Mouse (Mus musculus) left cerebral cortex, postnatal 10 days (tissue): ENCODE measurements around the gene Ccdc57. TPM values are rescaled to one million over a fixed set of nuclear protein-coding genes. Genes with fewer than 3 reads are reported as not detected.
"Not testable (repeated sequence)": the region's sequence is repeated elsewhere in the genome, so short reads cannot be mapped to it uniquely, and the experiment has no call there.

Source experiments
- DNase-seq, 2 experiments: peaks; one replicate each; pipeline ENCODE4 v3.0.0; 2021 to 2022; ENCODE audit warnings: low spot score in 2 of 2, mixed read lengths in 1 of 2; ENCODE audit errors: extremely low spot score in 1 of 2
- intact Hi-C: fragments of 180-260 bp; cut with DNase I; formaldehyde crosslinking; loops from one replicate; pipeline ENCODE4 v1.15.1; 2025
- total RNA-seq, 2 experiments: library from RNA; stranded (reverse); gene quantifications; 2 replicates each; pipeline ENCODE4 v1.2.3; 2021

The Ccdc57 gene
- total RNA-seq, 2 experiments from 2014 or later: 8.1 to 8.4 TPM

DNA sequence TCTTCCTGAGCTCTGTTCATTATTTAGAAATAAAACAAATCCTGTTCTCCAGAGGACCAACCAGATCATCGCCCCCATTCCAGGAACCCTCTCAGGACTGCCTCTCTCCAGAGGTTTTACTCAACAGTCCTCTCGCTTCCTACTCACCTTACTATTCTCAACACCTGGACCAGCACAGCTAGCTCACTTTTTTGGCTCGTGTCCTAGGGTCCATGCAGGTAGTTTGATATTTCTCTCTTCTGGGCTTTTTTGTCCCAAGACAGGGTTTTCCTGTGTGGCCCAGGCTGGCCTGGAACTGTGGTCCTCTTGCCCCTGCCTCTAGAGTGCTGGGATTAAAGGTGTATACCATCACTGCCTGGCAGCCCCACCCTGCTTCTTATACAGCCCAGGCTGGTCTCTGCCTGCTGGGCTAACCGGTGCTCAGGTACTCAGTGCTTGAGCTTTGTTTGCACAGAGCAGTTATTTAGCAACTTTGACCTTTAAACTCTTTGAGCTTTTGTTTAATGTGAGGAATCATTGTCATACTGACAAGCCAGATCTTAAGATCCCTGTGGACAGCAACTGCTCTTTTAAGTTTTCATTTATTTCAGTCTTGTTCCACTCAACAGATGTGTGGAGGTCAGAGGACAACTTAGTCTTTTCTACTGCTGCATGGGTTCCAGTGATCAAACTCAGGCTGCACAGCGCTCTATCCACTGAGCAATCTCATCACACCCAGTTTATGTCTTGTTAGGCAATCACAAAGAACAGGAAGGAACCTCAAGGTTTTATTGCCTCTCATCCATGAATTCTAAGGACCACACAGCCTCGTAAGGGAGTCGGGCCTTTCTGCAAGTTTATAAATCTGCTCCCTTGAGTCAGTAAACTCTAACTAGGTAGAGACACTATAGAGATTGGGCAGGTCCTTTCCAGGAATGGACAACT lies 127.0 kb downstream of the Ccdc57 start:
- intact Hi-C loops: no loop called here
- no peak for DNase-seq

DNA sequence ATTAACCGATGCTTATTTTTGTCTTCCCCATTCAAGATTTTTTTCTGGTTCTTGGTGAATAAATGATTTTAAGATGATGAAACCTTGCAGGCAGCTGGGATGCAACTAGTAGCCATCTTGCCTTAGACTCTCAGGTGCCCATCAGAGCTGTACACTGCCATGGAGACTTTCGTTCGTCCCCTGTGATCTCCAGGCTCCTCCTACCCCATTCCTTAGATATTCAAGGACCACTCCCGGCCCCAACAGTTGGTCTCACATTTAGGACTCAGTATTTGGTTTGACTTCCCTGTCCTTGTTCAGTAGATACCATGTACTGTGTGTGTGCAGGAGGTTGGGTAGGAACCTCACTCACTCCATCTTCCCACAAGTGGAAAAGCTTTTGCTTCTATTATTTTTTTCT lies 127.9 kb downstream of the Ccdc57 start:
- DNase-seq: no peak
- intact Hi-C loops: no loop called here

DNA sequence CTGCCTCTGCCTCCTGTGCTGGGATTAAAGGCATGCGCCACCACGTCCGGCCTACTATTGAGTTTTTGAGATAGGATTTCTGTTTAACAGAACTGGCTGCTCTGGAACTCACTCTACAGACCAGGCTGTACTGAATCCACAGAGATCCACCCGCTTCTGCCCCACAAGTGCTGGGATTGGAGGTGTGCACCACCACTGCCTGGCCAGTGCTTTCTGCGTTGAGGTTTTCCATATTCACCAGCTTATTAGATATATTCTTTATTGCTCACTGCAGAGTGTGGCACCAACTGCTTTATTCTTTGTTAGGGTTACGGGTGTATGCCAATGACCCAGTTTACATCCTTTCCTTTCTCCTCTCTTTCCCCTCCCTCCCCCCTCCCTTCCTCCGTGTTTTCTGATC lies 128.4 kb downstream of the Ccdc57 start:
- intact Hi-C loops: no loop called here

DNA sequence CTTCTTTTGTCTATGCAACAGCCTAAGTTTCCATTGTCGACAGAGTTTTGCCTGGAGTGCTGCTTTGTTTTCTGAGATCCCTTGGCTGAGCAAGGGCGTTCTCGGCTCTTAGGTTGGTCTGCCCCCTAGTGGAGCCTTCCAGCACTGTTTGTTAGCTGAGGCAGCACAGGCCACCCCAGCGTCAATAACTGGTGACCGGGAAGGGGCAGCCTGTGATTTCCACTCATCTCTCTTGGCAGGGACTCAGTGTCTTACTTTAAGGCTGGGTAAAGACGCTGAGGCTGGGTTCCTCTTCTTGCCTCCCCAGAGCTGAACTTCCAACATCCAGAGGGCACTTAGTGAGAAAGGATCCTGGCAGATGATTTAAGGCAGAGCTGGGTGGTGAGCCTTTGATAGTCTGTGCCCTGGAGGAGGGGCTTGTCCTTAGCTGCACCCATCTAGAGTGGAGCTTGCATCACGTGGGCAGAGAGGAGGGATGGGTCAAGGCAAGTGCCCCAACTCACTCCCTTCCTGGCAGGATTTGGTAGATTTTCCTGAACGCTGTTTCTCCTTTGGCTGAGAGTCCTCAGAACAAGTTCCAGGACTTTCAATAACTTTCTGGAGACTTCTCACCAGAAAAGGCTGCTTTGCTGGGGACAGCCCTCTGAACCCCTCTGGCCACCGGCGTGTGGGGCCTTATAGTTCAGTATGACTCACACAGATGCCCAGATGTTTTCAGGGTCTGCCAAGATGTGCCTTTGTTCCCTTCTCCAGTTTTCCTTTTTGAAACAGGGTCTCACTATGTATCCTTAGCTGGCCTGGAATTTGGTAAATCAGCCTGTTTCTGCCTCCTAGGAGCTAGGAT lies 132.4 kb downstream of the Ccdc57 start:
- intact Hi-C loops: no loop called here
- DNase-seq: peak; percentile 78 to 89

More for the DNA sequence above, 128.4 kb downstream of the Ccdc57 start:
- no peak for DNase-seq

- no peak for DNase-seq
- intact Hi-C loops: no loop called here
Observed at GRCm38 (mm10) chr11:120799316-120799890, 133.3 kb downstream of the Ccdc57 start.

- DNase-seq: no peak
- intact Hi-C loops: no loop called here
Observed at GRCm38 (mm10) chr11:120798244-120798643, 134.4 kb downstream of the Ccdc57 start.

- intact Hi-C loops: no loop called here
- DNase-seq: no peak
Observed at GRCm38 (mm10) chr11:120796614-120796946, 136.1 kb downstream of the Ccdc57 start.

GRCm38 (mm10) chr11:120795756-120796613 lies 136.7 kb downstream of the Ccdc57 start, which contains the start of gene Dus1l:
Gene Dus1l (minus strand): TSS chr11:120796403.
- intact Hi-C loops: no loop called here
- peak; percentile 96 to 97 for DNase-seq

GRCm38 (mm10) chr11:120792652-120793051 lies 140.0 kb downstream of the Ccdc57 start:
- DNase-seq: peak in 1 of 2 experiments; percentile 13
- intact Hi-C loops: no loop called here

- intact Hi-C loops: no loop called here
- DNase-seq: no peak
Observed at GRCm38 (mm10) chr11:120789810-120790209, 142.9 kb downstream of the Ccdc57 start.

DNA sequence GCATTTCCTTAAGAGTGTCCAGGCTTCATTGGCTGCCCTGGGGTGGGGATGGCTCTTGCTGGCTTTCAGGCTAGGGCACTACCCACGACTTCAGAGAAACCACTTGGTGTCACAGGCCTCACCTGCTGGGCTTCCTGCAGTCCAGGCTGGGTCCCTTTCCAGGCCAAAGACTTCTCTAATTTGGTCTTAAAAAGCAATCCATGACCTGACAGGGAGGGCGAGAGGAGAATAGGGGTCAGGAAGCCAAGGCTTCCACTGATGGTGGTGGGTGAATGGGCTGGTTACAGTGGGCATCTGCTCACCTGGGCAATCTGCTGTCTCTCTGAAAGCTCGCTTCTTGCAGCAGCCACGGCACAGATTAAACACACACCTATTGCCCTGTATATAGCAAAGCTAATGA lies 143.3 kb downstream of the Ccdc57 start:
- intact Hi-C loops: no loop called here
- peak in 1 of 2 experiments; percentile 14 for DNase-seq

- intact Hi-C loops: not testable (repeated sequence)
- peak in 1 of 2 experiments; percentile 4 for DNase-seq
Observed at GRCm38 (mm10) chr11:120788460-120788859, 144.2 kb downstream of the Ccdc57 start.

- intact Hi-C loops: no loop called here
- no peak for DNase-seq
Observed at GRCm38 (mm10) chr11:120785145-120785544, 147.5 kb downstream of the Ccdc57 start.

DNA sequence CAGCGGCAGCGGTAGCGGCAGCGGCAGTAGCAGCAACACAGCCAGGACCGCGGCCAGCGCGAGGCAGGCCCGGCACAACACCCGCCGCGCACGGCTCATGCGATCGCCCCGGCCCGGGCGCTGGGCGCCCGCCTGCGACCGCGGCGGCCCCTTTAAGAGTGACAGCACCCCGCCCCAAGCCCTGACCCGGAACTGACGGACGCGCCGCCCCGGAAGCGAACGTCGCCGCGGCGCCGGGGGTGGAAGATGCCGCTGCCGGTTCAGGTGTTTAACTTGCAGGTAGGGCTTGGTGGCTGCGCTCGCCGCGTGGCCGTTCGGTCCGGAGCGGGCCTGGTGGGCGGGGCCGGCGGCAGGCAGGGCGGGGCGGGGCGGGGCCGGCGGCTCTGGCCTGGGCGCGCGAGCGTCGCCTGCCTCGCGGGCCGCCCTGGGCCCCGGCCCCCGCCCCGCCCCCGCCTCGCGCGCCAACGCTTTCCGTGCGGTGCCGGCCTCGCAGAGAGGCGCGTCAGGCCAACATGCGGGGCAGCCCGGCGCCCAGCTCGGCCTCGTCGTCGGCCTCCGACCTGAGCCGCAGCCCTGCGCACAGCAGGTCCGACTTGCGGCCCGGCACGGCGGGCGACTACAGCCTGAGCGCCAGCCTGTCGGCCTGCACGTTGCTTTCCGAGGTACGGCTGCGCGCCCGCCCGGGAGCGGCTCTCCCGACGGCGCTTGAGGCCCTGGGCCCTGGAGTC lies 148.4 kb downstream of the Ccdc57 start, which contains the start of the genes Rfng and Gps1:
Gene Rfng (minus strand): TSS at position 144 of the 728 bp plus-strand sequence.
Gene Gps1 (plus strand): TSS at position 209 of the 728 bp plus-strand sequence.
- intact Hi-C loops: no loop called here
- DNase-seq: peak; percentile 71 to 88

GRCm38 (mm10) chr11:120783426-120784063 lies 149.1 kb downstream of the Ccdc57 start:
- DNase-seq: no peak
- intact Hi-C loops: no loop called here

- DNase-seq, intact Hi-C loops: not testable (repeated sequence)
Observed at GRCm38 (mm10) chr11:120781361-120781760, 151.3 kb downstream of the Ccdc57 start.

GRCm38 (mm10) chr11:120779876-120780275 lies 152.8 kb downstream of the Ccdc57 start:
- DNase-seq: no peak
- intact Hi-C loops: loop anchor here (5.0 kb wide), 1 partner anchor 118 kb away; the partner anchor contains the start of gene Notum
